Comparison of ENCODE assay signal across 10 mouse cellular contexts in genomic region chr4:56831013-56831609, GRCm38 (mm10). TPM values are rescaled to one million over a fixed set of nuclear protein-coding genes. Genes with fewer than 3 reads are reported as not detected.
DNase-seq lines count a peak whose midpoint lies in the region; ATAC-seq lines count a peak whose summit lies in the region.
"Had no signal": no experiment of that assay in that cellular context is flagged by ENCODE, and none has a peak within 500 bp of the region (broad histone marks: within the 10 kb centered on the region; RNA-seq: fewer than 3 reads in every experiment).

No protein-coding gene starts in this region.

- DNase-seq in heart, adult 11 months: no peak
- peak; percentile 21 for DNase-seq in ovary, adult 18-20 months (ENCODE audit: low spot score)
- no peak for DNase-seq in ovary, postnatal 14 days (ENCODE audit: low spot score)
- DNase-seq in heart, postnatal 4 days: peak; percentile 10
- peak; percentile 7 for DNase-seq in splenic B cell, adult 2 months (ENCODE audit: low read depth, low spot score)
- DNase-seq in left cerebral cortex, postnatal 4 days: no peak
- DNase-seq in urinary bladder, postnatal 14 days (ENCODE audit: low spot score): no peak
- DNase-seq: kidney, postnatal 10 days; thymus, postnatal 14 days had no signal

- no peak overlapping the region for H3K4me3 ChIP-seq in heart, embryonic 13.5 days

- no peak overlapping the region for H3K9ac ChIP-seq in heart, embryonic 13.5 days

- H3K27me3 ChIP-seq in heart, embryonic 13.5 days (replicated peaks): no peaks in the 10 kb centered on the region
- H3K27me3 ChIP-seq in splenic B cell, adult 2 months (ENCODE audit: control insufficient read depth, insufficient read depth, low read length, poor library complexity, severe bottlenecking): no peaks in the 10 kb centered on the region

- H3K36me3 ChIP-seq in heart, embryonic 13.5 days: peaks cover 52% of the 10 kb centered on the region
- H3K36me3 ChIP-seq in splenic B cell, adult 2 months (ENCODE audit: control insufficient read depth, insufficient read depth, low read length, poor library complexity, severe bottlenecking): no peaks in the 10 kb centered on the region

- WGBS in heart, embryonic 13.5 days: 47% methylated on average over 13 of the region's 13 CpGs

- ATAC-seq in heart, embryonic 13.5 days (ENCODE audit: extremely low read depth, insufficient number of reproducible peaks, low FRiP score, low TSS enrichment): no peak; the same call in 1 of the 2 replicates

- peak overlapping the region; percentile 58 for H3K27ac ChIP-seq in heart, embryonic 13.5 days (replicated peaks)

- H3K4me1 ChIP-seq in heart, embryonic 13.5 days: peaks cover 20% of the 10 kb centered on the region

- H3K4me2 ChIP-seq in heart, embryonic 13.5 days: peak overlapping the region; percentile 21; the same call in 1 of the 2 replicates

- intact Hi-C loops in left cerebral cortex, postnatal 4 days (cut with DNase I): no loop called here

- H3K9me3 ChIP-seq in heart, embryonic 13.5 days: no peaks in the 10 kb centered on the region

RNA-seq across cellular contexts. Expression of gene Fam206a, which starts 29.0 kb away (rescaled TPM):
- polyA plus RNA-seq in heart, embryonic 13.5 days (2015; fragmentation: Nextera tagmentation; extraction: Ambion mirVana): 9.6 and 12.1 TPM in 2 replicates
- 1 to 10 TPM; 5.3 to 5.6 TPM for total RNA-seq in heart, postnatal 4 days (2021)
- 10 to 100 TPM; 17.7 to 18.3 TPM for total RNA-seq in left cerebral cortex, postnatal 4 days (2021)

RNA-seq across cellular contexts. Expression of gene Elp1, which starts 29.0 kb away (rescaled TPM):
- polyA plus RNA-seq in heart, embryonic 13.5 days (2015; fragmentation: Nextera tagmentation; extraction: Ambion mirVana): 31.2 and 32.6 TPM in 2 replicates
- 10 to 100 TPM; 31.1 to 33.2 TPM for total RNA-seq in heart, postnatal 4 days (2021)
- total RNA-seq in left cerebral cortex, postnatal 4 days (2021): 100 to 1,000 TPM; 102 to 104 TPM

RNA-seq across cellular contexts. Expression of gene Ctnnal1, which starts 33.9 kb away (rescaled TPM):
- polyA plus RNA-seq in heart, embryonic 13.5 days (2015; fragmentation: Nextera tagmentation; extraction: Ambion mirVana): 18.5 and 18.8 TPM in 2 replicates
- 10 to 100 TPM; 34.0 to 35.7 TPM for total RNA-seq in heart, postnatal 4 days (2021)
- 10 to 100 TPM; 18.5 to 20.4 TPM for total RNA-seq in left cerebral cortex, postnatal 4 days (2021)

Comparison
In these comparisons a context has a peak if more than half of its experiments do, and no peak if none do; other contexts are left out.
1. DNase-seq: peak in ovary, adult 18-20 months (single experiment), heart, postnatal 4 days (single experiment) and splenic B cell, adult 2 months (single experiment); none in heart, adult 11 months (single experiment), ovary, postnatal 14 days (single experiment), left cerebral cortex, postnatal 4 days (single experiment) and urinary bladder, postnatal 14 days (single experiment).